Mouse (Mus musculus) embryonic facial prominence, embryonic 10.5 days (tissue): Measurements from ENCODE around the gene Ttll6. TPM values are rescaled to one million over a fixed set of nuclear protein-coding genes. Genes with fewer than 3 reads are reported as not detected.

Experiments
- DNase-seq: peaks from one replicate; pipeline ENCODE4 v3.0.0-alpha.2; 2017; ENCODE audit warnings: low spot score
- H3K27ac ChIP-seq: fragments of 300-500 bp; sonication (generic); replicated peaks from 2 replicates; pipeline ENCODE4 v1.5.1; 2016; ENCODE audit warnings: mild to moderate bottlenecking
- H3K27me3 ChIP-seq: fragments of 300-500 bp; sonication (generic); replicated peaks from 2 replicates; pipeline ENCODE4 v1.6.1; 2016; ENCODE audit warnings: low read depth, mild to moderate bottlenecking; ENCODE audit not compliant: poor library complexity, severe bottlenecking
- H3K36me3 ChIP-seq: fragments of 300-500 bp; sonication (generic); replicated peaks from 2 replicates; pipeline ENCODE4 v1.6.1; 2016; ENCODE audit warnings: mild to moderate bottlenecking, moderate library complexity
- H3K4me1 ChIP-seq: fragments of 300-500 bp; sonication (generic); 2 replicates; pipeline ENCODE4 v1.6.1; 2016
- H3K4me3 ChIP-seq: fragments of 300-500 bp; sonication (generic); 2 replicates; pipeline ENCODE4 v1.5.1; 2016; ENCODE audit warnings: mild to moderate bottlenecking, moderate library complexity
- H3K9me3 ChIP-seq: fragments of 300-500 bp; sonication (generic); 2 replicates; pipeline ENCODE4 v1.6.1; 2016; ENCODE audit warnings: mild to moderate bottlenecking
- WGBS: fragments of 180-500 bp; shearing (Covaris S2); methylation state at CpG from one replicate; pipeline ENCODE4 v1.1.7; 2016; 5-methylcytosine and 5-hydroxymethylcytosine counted together
- polyA plus RNA-seq: library from polyadenylated mRNA; unstranded; fragments of >200 nt; fragmentation: Nextera tagmentation; extraction: Ambion mirVana; gene quantifications from 2 replicates; pipeline ENCODE4 v1.2.1, GENCODE M21; 2016

The Ttll6 gene
- polyA plus RNA-seq, 1 experiment from 2014 or later: not detected

- H3K9me3 ChIP-seq: peaks cover 7% of the 10 kb centered on the region; the same call in 1 of the 2 replicates
Measured at GRCm38 (mm10) chr11:96187321-96187720, 53.7 kb downstream of the Ttll6 start.

GRCm38 (mm10) chr11:96189810-96190522 lies 56.4 kb downstream of the Ttll6 start:
- no peak overlapping the region for H3K4me3 ChIP-seq
- H3K4me1 ChIP-seq: peaks cover 4% of the 10 kb centered on the region
- peak; percentile 55 for DNase-seq
- H3K36me3 ChIP-seq: no peaks in the 10 kb centered on the region
- WGBS: under 1% methylated on average over 28 of the region's 28 CpGs
- no peaks in the 10 kb centered on the region for H3K9me3 ChIP-seq
- no peak overlapping the region for H3K27ac ChIP-seq
- H3K27me3 ChIP-seq: peaks cover 100% of the 10 kb centered on the region

More at GRCm38 (mm10) chr11:96187321-96187720, 53.7 kb downstream of the Ttll6 start:
- WGBS: 16% methylated on average over 4 of the region's 4 CpGs
- H3K36me3 ChIP-seq: no peaks in the 10 kb centered on the region
- H3K27ac ChIP-seq: no peak overlapping the region
- H3K4me3 ChIP-seq: no peak overlapping the region
- peaks cover 100% of the 10 kb centered on the region for H3K27me3 ChIP-seq
- H3K4me1 ChIP-seq: peaks cover 4% of the 10 kb centered on the region; the same call in 1 of the 2 replicates
- DNase-seq: no peak

GRCm38 (mm10) chr11:96191132-96191531 lies 57.5 kb downstream of the Ttll6 start:
- H3K4me3 ChIP-seq: no peak overlapping the region
- no peak for DNase-seq
- no peaks in the 10 kb centered on the region for H3K9me3 ChIP-seq
- no peak overlapping the region for H3K27ac ChIP-seq
- WGBS: 3% methylated on average over 5 of the region's 5 CpGs
- H3K27me3 ChIP-seq: peaks cover 100% of the 10 kb centered on the region
- no peaks in the 10 kb centered on the region for H3K36me3 ChIP-seq
- H3K4me1 ChIP-seq: peaks cover 4% of the 10 kb centered on the region

- no peaks in the 10 kb centered on the region for H3K36me3 ChIP-seq
- no peak within 1 kb of the TSS for H3K27ac ChIP-seq
- H3K27me3 ChIP-seq: peaks cover 100% of the 10 kb centered on the region
- under 1% methylated on average over 35 of the region's 35 CpGs for WGBS
- peak within 1 kb of the TSS; percentile 8; the same call in 1 of the 2 replicates for H3K4me3 ChIP-seq
- H3K9me3 ChIP-seq: no peaks in the 10 kb centered on the region
- peak; percentile 73 for DNase-seq
- H3K4me1 ChIP-seq: peaks cover 4% of the 10 kb centered on the region
Measured at GRCm38 (mm10) chr11:96193521-96194400, 60.2 kb downstream of the Ttll6 start, which contains the start of gene Hoxb13. TSS of gene Hoxb13 (plus strand) at chr11:96194316.

GRCm38 (mm10) chr11:96194401-96194710 lies 60.8 kb downstream of the Ttll6 start:
- WGBS: 2% methylated on average over 10 of the region's 10 CpGs

GRCm38 (mm10) chr11:96194961-96195640 lies 61.5 kb downstream of the Ttll6 start:
- 8% methylated on average over 11 of the region's 11 CpGs for WGBS
- Histone ChIP-seq H3K36me3 (no peaks in the 10 kb centered on the region), H3K9me3 (no peaks in the 10 kb centered on the region), H3K27me3 (peaks cover 100% of the 10 kb centered on the region), H3K27ac (no peak overlapping the region), H3K4me1 (peaks cover 2% of the 10 kb centered on the region), H3K4me3 (no peak overlapping the region)
- peak; percentile 28 for DNase-seq

More at GRCm38 (mm10) chr11:96194401-96194710, 60.8 kb downstream of the Ttll6 start:
- Histone ChIP-seq H3K27ac (no peak overlapping the region), H3K4me3 (peak overlapping the region; percentile 8; the same call in 1 of the 2 replicates), H3K27me3 (peaks cover 100% of the 10 kb centered on the region), H3K36me3 (no peaks in the 10 kb centered on the region), H3K4me1 (peaks cover 4% of the 10 kb centered on the region), H3K9me3 (no peaks in the 10 kb centered on the region)
- no peak for DNase-seq

- H3K27ac ChIP-seq: no peak overlapping the region
- H3K36me3 ChIP-seq: no peaks in the 10 kb centered on the region
- H3K9me3 ChIP-seq: no peaks in the 10 kb centered on the region
- no peaks in the 10 kb centered on the region; the same call in 1 of the 2 replicates for H3K4me1 ChIP-seq
- peaks cover 100% of the 10 kb centered on the region for H3K27me3 ChIP-seq
- 2% methylated on average over 20 of the region's 20 CpGs for WGBS
- peak; percentile 30 for DNase-seq
- H3K4me3 ChIP-seq: no peak overlapping the region
Measured at GRCm38 (mm10) chr11:96195769-96196280, 62.2 kb downstream of the Ttll6 start.

GRCm38 (mm10) chr11:96198642-96199041 lies 65.1 kb downstream of the Ttll6 start:
- WGBS: 1% methylated on average over 12 of the region's 12 CpGs
- H3K4me1 ChIP-seq: peaks cover 3% of the 10 kb centered on the region; the same call in 1 of the 2 replicates
- H3K4me3 ChIP-seq: no peak overlapping the region
- no peaks in the 10 kb centered on the region for H3K36me3 ChIP-seq
- H3K9me3 ChIP-seq: no peaks in the 10 kb centered on the region
- H3K27me3 ChIP-seq: peaks cover 100% of the 10 kb centered on the region
- peak; percentile 45 for DNase-seq
- no peak overlapping the region for H3K27ac ChIP-seq

- Histone ChIP-seq H3K9me3 (no peaks in the 10 kb centered on the region), H3K27me3 (peaks cover 100% of the 10 kb centered on the region), H3K4me3 (no peak overlapping the region), H3K27ac (no peak overlapping the region), H3K4me1 (0 out of 2 replicates have a peak, but pooled peaks cover 3% of the 10 kb centered on the region), H3K36me3 (no peaks in the 10 kb centered on the region)
- DNase-seq: peak; percentile 19
- 2% methylated on average over 22 of the region's 22 CpGs for WGBS
Measured at GRCm38 (mm10) chr11:96199181-96200086, 65.8 kb downstream of the Ttll6 start.

GRCm38 (mm10) chr11:96200183-96200655 lies 66.6 kb downstream of the Ttll6 start:
- H3K4me1 ChIP-seq: 0 out of 2 replicates have a peak, but pooled peaks cover 3% of the 10 kb centered on the region
- peak; percentile 32 for DNase-seq
- WGBS: 1% methylated on average over 14 of the region's 14 CpGs
- H3K27me3 ChIP-seq: peaks cover 100% of the 10 kb centered on the region
- H3K9me3 ChIP-seq: no peaks in the 10 kb centered on the region
- no peaks in the 10 kb centered on the region for H3K36me3 ChIP-seq
- H3K4me3 ChIP-seq: no peak overlapping the region
- no peak overlapping the region for H3K27ac ChIP-seq

- no peak overlapping the region for H3K4me3 ChIP-seq
- DNase-seq: no peak
- no peaks in the 10 kb centered on the region for H3K36me3 ChIP-seq
- peaks cover 100% of the 10 kb centered on the region for H3K27me3 ChIP-seq
- H3K27ac ChIP-seq: no peak overlapping the region
- 0 out of 2 replicates have a peak, but pooled peaks cover 3% of the 10 kb centered on the region for H3K4me1 ChIP-seq
- no peaks in the 10 kb centered on the region for H3K9me3 ChIP-seq
Measured at GRCm38 (mm10) chr11:96201741-96202140, 68.2 kb downstream of the Ttll6 start.
